ENCODE assay signal across 8 mouse cellular contexts in genomic region chr9:108992620-108993361, GRCm38 (mm10). TPM values are rescaled to one million over a fixed set of nuclear protein-coding genes. Genes with fewer than 3 reads are reported as not detected.
A peak's percentile ranks its signal among the peaks of the same experiment; 100 is the strongest.
DNase-seq lines count a peak whose midpoint lies in the region; ATAC-seq and TF ChIP-seq lines count a peak whose summit lies in the region.

No protein-coding gene starts in this region.

- no peak overlapping the region for H3K4me3 ChIP-seq in kidney, postnatal 0 days (replicated peaks; ENCODE audit: low read depth, low read length)
- H3K4me3 ChIP-seq in forebrain, embryonic 10.5 days: peak overlapping the region; percentile 67
- H3K4me3 ChIP-seq in limb, embryonic 13.5 days: peak overlapping the region; percentile 62
- H3K4me3 ChIP-seq in neural tube, embryonic 13.5 days: peak overlapping the region; percentile 58

- no peak for TF ChIP-seq CTCF in kidney, postnatal 0 days (IDR thresholded peaks at IDR 0.05; ENCODE audit: low read depth)

- no peak overlapping the region for H3K27ac ChIP-seq in kidney, postnatal 0 days
- no peak overlapping the region for H3K27ac ChIP-seq in forebrain, embryonic 10.5 days
- H3K27ac ChIP-seq in limb, embryonic 13.5 days: no peak overlapping the region
- no peak overlapping the region for H3K27ac ChIP-seq in neural tube, embryonic 13.5 days (replicated peaks)

- peak overlapping the region; percentile 88 for H3K4me2 ChIP-seq in kidney, postnatal 0 days (ENCODE audit: low read length)
- H3K4me2 ChIP-seq in limb, embryonic 13.5 days (replicated peaks): peak overlapping the region; percentile 87
- H3K4me2 ChIP-seq in neural tube, embryonic 13.5 days: peak overlapping the region; percentile 71

- no peaks in the 10 kb centered on the region for H3K27me3 ChIP-seq in kidney, postnatal 0 days (ENCODE audit: insufficient read depth, low read length)
- no peaks in the 10 kb centered on the region for H3K27me3 ChIP-seq in forebrain, embryonic 10.5 days (ENCODE audit: poor library complexity, severe bottlenecking)
- no peaks in the 10 kb centered on the region for H3K27me3 ChIP-seq in limb, embryonic 13.5 days
- no peaks in the 10 kb centered on the region for H3K27me3 ChIP-seq in neural tube, embryonic 13.5 days

- WGBS in kidney, postnatal 0 days: 57% methylated on average over 9 of the region's 9 CpGs
- WGBS in forebrain, embryonic 10.5 days: 87% methylated on average over 9 of the region's 9 CpGs
- 79% methylated on average over 9 of the region's 9 CpGs for WGBS in limb, embryonic 13.5 days
- WGBS in neural tube, embryonic 13.5 days: 89% methylated on average over 9 of the region's 9 CpGs

- peaks cover 19% of the 10 kb centered on the region; the same call in 1 of the 2 replicates for H3K4me1 ChIP-seq in kidney, postnatal 0 days (replicated peaks; ENCODE audit: insufficient read depth, low read length)
- H3K4me1 ChIP-seq in forebrain, embryonic 10.5 days: peaks cover 54% of the 10 kb centered on the region
- H3K4me1 ChIP-seq in limb, embryonic 13.5 days: peaks cover 42% of the 10 kb centered on the region
- peaks cover 31% of the 10 kb centered on the region for H3K4me1 ChIP-seq in neural tube, embryonic 13.5 days (replicated peaks)

- H3K9me3 ChIP-seq in kidney, postnatal 0 days (replicated peaks; ENCODE audit: low read length): no peaks in the 10 kb centered on the region
- no peaks in the 10 kb centered on the region for H3K9me3 ChIP-seq in forebrain, embryonic 10.5 days
- no peaks in the 10 kb centered on the region for H3K9me3 ChIP-seq in limb, embryonic 13.5 days
- no peaks in the 10 kb centered on the region for H3K9me3 ChIP-seq in neural tube, embryonic 13.5 days

- no peak for DNase-seq in kidney, postnatal 0 days (ENCODE audit: low spot score)
- DNase-seq in kidney, postnatal 4 days: no peak
- DNase-seq in forebrain, embryonic 10.5 days (ENCODE audit: extremely low spot score, low spot score): no peak
- DNase-seq in right cerebral cortex, postnatal 25 days: no peak
- DNase-seq in ovary, postnatal 36 days (ENCODE audit: low spot score): no peak
- DNase-seq in urinary bladder, postnatal 4 days (ENCODE audit: low spot score in 2 of 2): no peak

- H3K9ac ChIP-seq in kidney, postnatal 0 days (ENCODE audit: low read depth, low read length): no peak overlapping the region
- H3K9ac ChIP-seq in limb, embryonic 13.5 days: peak overlapping the region; percentile 76; the same call in 1 of the 2 replicates
- peak overlapping the region; percentile 83; the same call in 1 of the 2 replicates for H3K9ac ChIP-seq in neural tube, embryonic 13.5 days

- ATAC-seq in kidney, postnatal 0 days (replicated peaks; ENCODE audit: low FRiP score, low read depth): no peak
- ATAC-seq in limb, embryonic 13.5 days (ENCODE audit: low FRiP score, low read depth): no peak
- no peak for ATAC-seq in neural tube, embryonic 13.5 days (ENCODE audit: low read depth)

- no peaks in the 10 kb centered on the region for H3K36me3 ChIP-seq in kidney, postnatal 0 days (ENCODE audit: insufficient read depth, low read length)
- H3K36me3 ChIP-seq in forebrain, embryonic 10.5 days (replicated peaks): no peaks in the 10 kb centered on the region
- H3K36me3 ChIP-seq in limb, embryonic 13.5 days: no peaks in the 10 kb centered on the region
- H3K36me3 ChIP-seq in neural tube, embryonic 13.5 days: no peaks in the 10 kb centered on the region

RNA-seq across cellular contexts. Expression of gene Pfkfb4, which starts 1.2 kb away (rescaled TPM):
- polyA plus RNA-seq in kidney, postnatal 0 days (2015; fragmentation: Nextera tagmentation; extraction: Ambion mirVana): 5.8 and 7.9 TPM in 2 replicates
- 10.5 and 12.4 TPM in 2 replicates for polyA plus RNA-seq in forebrain, embryonic 10.5 days (2016; fragmentation: Nextera tagmentation; extraction: Ambion mirVana)
- 12.3 and 14.6 TPM in 2 replicates for polyA plus RNA-seq in limb, embryonic 13.5 days (2015; fragmentation: Nextera tagmentation; extraction: Ambion mirVana)
- polyA plus RNA-seq in neural tube, embryonic 13.5 days (2015; fragmentation: Nextera tagmentation; extraction: Ambion mirVana): 19.9 and 22.4 TPM in 2 replicates

RNA-seq across cellular contexts. Expression of gene Ucn2, which starts 7.0 kb away (rescaled TPM):
- 0.11 TPM in 1 of 2 replicates, not detected in the other for polyA plus RNA-seq in kidney, postnatal 0 days (2015; fragmentation: Nextera tagmentation; extraction: Ambion mirVana)
- polyA plus RNA-seq in forebrain, embryonic 10.5 days (2016; fragmentation: Nextera tagmentation; extraction: Ambion mirVana): not detected in 2 replicates
- polyA plus RNA-seq in limb, embryonic 13.5 days (2015; fragmentation: Nextera tagmentation; extraction: Ambion mirVana): 0.22 and 0.33 TPM in 2 replicates
- not detected in 2 replicates for polyA plus RNA-seq in neural tube, embryonic 13.5 days (2015; fragmentation: Nextera tagmentation; extraction: Ambion mirVana)

RNA-seq across cellular contexts. Expression of gene Col7a1, which starts 39.4 kb away (rescaled TPM):
- polyA plus RNA-seq in kidney, postnatal 0 days (2015; fragmentation: Nextera tagmentation; extraction: Ambion mirVana): 2.9 and 3.1 TPM in 2 replicates
- 1.5 and 2.3 TPM in 2 replicates for polyA plus RNA-seq in forebrain, embryonic 10.5 days (2016; fragmentation: Nextera tagmentation; extraction: Ambion mirVana)
- polyA plus RNA-seq in limb, embryonic 13.5 days (2015; fragmentation: Nextera tagmentation; extraction: Ambion mirVana): 6.7 and 7.7 TPM in 2 replicates
- 1.7 and 2.2 TPM in 2 replicates for polyA plus RNA-seq in neural tube, embryonic 13.5 days (2015; fragmentation: Nextera tagmentation; extraction: Ambion mirVana)

RNA-seq across cellular contexts. Expression of gene Shisa5, which starts 45.6 kb away (rescaled TPM):
- 122 and 123 TPM in 2 replicates for polyA plus RNA-seq in kidney, postnatal 0 days (2015; fragmentation: Nextera tagmentation; extraction: Ambion mirVana)
- 29.7 and 31.5 TPM in 2 replicates for polyA plus RNA-seq in forebrain, embryonic 10.5 days (2016; fragmentation: Nextera tagmentation; extraction: Ambion mirVana)
- 84.1 and 87.1 TPM in 2 replicates for polyA plus RNA-seq in limb, embryonic 13.5 days (2015; fragmentation: Nextera tagmentation; extraction: Ambion mirVana)
- polyA plus RNA-seq in neural tube, embryonic 13.5 days (2015; fragmentation: Nextera tagmentation; extraction: Ambion mirVana): 58.7 and 59.9 TPM in 2 replicates

RNA-seq across cellular contexts. Expression of gene Uqcrc1, which starts 56.4 kb away (rescaled TPM):
- polyA plus RNA-seq in kidney, postnatal 0 days (2015; fragmentation: Nextera tagmentation; extraction: Ambion mirVana): 662 and 717 TPM in 2 replicates
- 468 and 481 TPM in 2 replicates for polyA plus RNA-seq in forebrain, embryonic 10.5 days (2016; fragmentation: Nextera tagmentation; extraction: Ambion mirVana)
- polyA plus RNA-seq in limb, embryonic 13.5 days (2015; fragmentation: Nextera tagmentation; extraction: Ambion mirVana): 437 and 447 TPM in 2 replicates
- 399 and 434 TPM in 2 replicates for polyA plus RNA-seq in neural tube, embryonic 13.5 days (2015; fragmentation: Nextera tagmentation; extraction: Ambion mirVana)
